Mouse (Mus musculus): ENCODE measurements around the gene Itpripl1. TPM values are rescaled to one million over a fixed set of nuclear protein-coding genes. Genes with fewer than 3 reads are reported as not detected.

Gene Itpripl1
- polyA plus RNA-seq, 1 experiment from 2014 or later = 11.5 TPM

DNA sequence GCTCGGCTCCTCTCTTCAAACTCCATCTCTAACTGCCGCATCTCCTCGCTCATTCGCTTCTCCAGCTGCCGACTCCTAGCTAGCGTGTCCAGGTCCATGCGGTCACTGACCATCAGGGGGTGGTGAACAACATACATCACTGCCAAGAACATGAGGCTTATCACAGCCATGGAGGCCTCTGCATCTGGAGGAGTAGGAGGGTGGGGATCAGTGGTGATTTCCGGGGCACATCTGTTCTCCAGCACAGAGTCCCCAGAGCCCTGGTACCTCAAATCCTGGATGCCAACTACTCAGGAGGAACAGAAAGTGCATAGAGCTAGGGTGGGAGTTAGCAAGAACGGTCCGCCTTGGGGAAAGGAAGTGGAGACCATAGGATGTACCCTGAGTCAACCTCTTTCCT is 1.2 kb downstream of the Itpripl1 start:
- Histone ChIP-seq H3K9me3 (ENCODE audit: control insufficient read depth, low read length) (peaks cover 3% of the 10 kb centered on the region; the same call in 1 of the 2 replicates), H3K4me1 (ENCODE audit: control insufficient read depth in 2 of 2, insufficient read depth in 2 of 2, low read length in 2 of 2) (peaks cover 5 to 20% of the 10 kb centered on the region in 2 experiments), H3K27me3 (ENCODE audit: control insufficient read depth, insufficient read depth, low read length) (0 out of 2 replicates have a peak, but pooled peaks cover 7% of the 10 kb centered on the region), H3K27ac (replicated peaks in 1 of 2; ENCODE audit: control insufficient read depth in 1 of 2, insufficient read depth in 1 of 2, low read depth in 2 of 2, low read length in 2 of 2) (no peak overlapping the region), H3K36me3 (ENCODE audit: control insufficient read depth, insufficient read depth, low read length) (peaks cover 21% of the 10 kb centered on the region; the same call in 1 of the 2 replicates), H3K4me3 (ENCODE audit: control insufficient read depth in 1 of 2, insufficient read depth in 1 of 2, low read depth in 1 of 2, low read length in 2 of 2) (peak overlapping the region in 1 of 2 experiments; percentile 51; a peak in 2 of 4 replicates), H3K4me2 (ENCODE audit: low read length) (peak overlapping the region; percentile 82), H3K9ac (ENCODE audit: low read length) (0 out of 2 replicates have a peak overlapping the region, but pooled peaks have one; percentile 13)
- ATAC-seq (ENCODE audit: insufficient number of reproducible peaks, insufficient read depth, low FRiP score, low read depth) = no peak
- 79% methylated on average over 10 of the region's 10 CpGs for WGBS

DNA sequence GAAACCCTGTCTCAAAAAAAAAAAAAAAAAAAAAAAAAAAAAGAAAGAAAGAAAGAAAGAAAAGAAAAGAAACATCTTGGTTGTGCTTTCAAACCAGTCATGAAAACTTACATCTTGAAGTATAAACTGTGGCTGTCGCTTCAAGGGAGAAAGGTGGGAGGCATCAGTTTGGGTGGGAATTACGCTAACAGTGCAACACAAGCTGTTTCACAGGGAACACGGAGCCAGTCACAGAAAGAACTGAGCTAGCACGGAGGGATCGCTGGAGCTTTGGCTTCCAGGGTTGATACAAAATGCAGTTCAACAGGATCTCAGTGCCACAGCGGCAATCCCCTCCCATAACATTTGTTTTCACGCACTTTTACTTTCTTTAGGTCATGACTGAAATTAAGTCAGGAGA is 3.2 kb downstream of the Itpripl1 start:
- 0 out of 2 replicates have a peak, but pooled peaks cover 7% of the 10 kb centered on the region for H3K27me3 ChIP-seq (ENCODE audit: control insufficient read depth, insufficient read depth, low read length)
- peaks cover 3% of the 10 kb centered on the region; the same call in 1 of the 2 replicates for H3K9me3 ChIP-seq (ENCODE audit: control insufficient read depth, low read length)
- no peak overlapping the region for H3K4me3 ChIP-seq (ENCODE audit: control insufficient read depth in 1 of 2, insufficient read depth in 1 of 2, low read depth in 1 of 2, low read length in 2 of 2)
- H3K27ac ChIP-seq (replicated peaks in 1 of 2; ENCODE audit: control insufficient read depth in 1 of 2, insufficient read depth in 1 of 2, low read depth in 2 of 2, low read length in 2 of 2) = no peak overlapping the region
- no peak overlapping the region for H3K4me2 ChIP-seq (ENCODE audit: low read length)
- WGBS = 91% methylated on average over 7 of the region's 7 CpGs
- peaks cover 13 to 26% of the 10 kb centered on the region in 2 experiments for H3K4me1 ChIP-seq (ENCODE audit: control insufficient read depth in 2 of 2, insufficient read depth in 2 of 2, low read length in 2 of 2)
- H3K36me3 ChIP-seq (ENCODE audit: control insufficient read depth, insufficient read depth, low read length) = peaks cover 21% of the 10 kb centered on the region; the same call in 1 of the 2 replicates
- no peak for ATAC-seq (ENCODE audit: insufficient number of reproducible peaks, insufficient read depth, low FRiP score, low read depth)
- no peak overlapping the region for H3K9ac ChIP-seq (ENCODE audit: low read length)

- Histone ChIP-seq H3K27me3 (ENCODE audit: control insufficient read depth, insufficient read depth, low read length) (0 out of 2 replicates have a peak, but pooled peaks cover 7% of the 10 kb centered on the region), H3K36me3 (ENCODE audit: control insufficient read depth, insufficient read depth, low read length) (peaks cover 21% of the 10 kb centered on the region; the same call in 1 of the 2 replicates), H3K9me3 (ENCODE audit: control insufficient read depth, low read length) (peaks cover 3% of the 10 kb centered on the region; the same call in 1 of the 2 replicates), H3K4me3 (ENCODE audit: control insufficient read depth in 1 of 2, insufficient read depth in 1 of 2, low read depth in 1 of 2, low read length in 2 of 2) (no peak overlapping the region), H3K4me2 (ENCODE audit: low read length) (no peak overlapping the region), H3K27ac (replicated peaks in 1 of 2; ENCODE audit: control insufficient read depth in 1 of 2, insufficient read depth in 1 of 2, low read depth in 2 of 2, low read length in 2 of 2) (no peak overlapping the region), H3K4me1 (ENCODE audit: control insufficient read depth in 2 of 2, insufficient read depth in 2 of 2, low read length in 2 of 2) (peaks cover 13 to 26% of the 10 kb centered on the region in 2 experiments), H3K9ac (ENCODE audit: low read length) (no peak overlapping the region)
- no peak for ATAC-seq (ENCODE audit: insufficient number of reproducible peaks, insufficient read depth, low FRiP score, low read depth)
- WGBS = 97% methylated on average over 1 of the region's 1 CpGs
Observed at GRCm38 (mm10) chr2:127139605-127140004, 3.6 kb downstream of the Itpripl1 start.

DNA sequence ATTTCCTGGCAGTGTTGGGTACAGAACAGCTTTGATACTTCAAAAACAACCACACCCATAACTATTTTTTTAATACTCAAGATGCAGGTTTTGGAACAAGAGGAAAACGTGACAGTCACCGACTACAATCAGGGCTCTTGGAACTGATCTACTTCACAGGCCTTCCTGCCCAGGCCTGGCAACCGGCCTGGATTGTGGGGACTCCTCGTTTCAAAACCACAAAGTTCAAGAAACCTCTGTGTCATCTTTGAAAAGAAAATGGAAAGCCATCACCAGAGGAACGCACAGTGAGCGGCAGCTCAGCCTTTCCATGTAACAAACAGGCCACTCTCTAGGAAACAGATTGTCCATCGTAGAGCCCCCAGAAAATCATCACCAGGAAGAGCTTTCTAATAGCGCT is 4.1 kb downstream of the Itpripl1 start:
- Histone ChIP-seq H3K27me3 (ENCODE audit: control insufficient read depth, insufficient read depth, low read length) (0 out of 2 replicates have a peak, but pooled peaks cover 7% of the 10 kb centered on the region), H3K27ac (replicated peaks in 1 of 2; ENCODE audit: control insufficient read depth in 1 of 2, insufficient read depth in 1 of 2, low read depth in 2 of 2, low read length in 2 of 2) (no peak overlapping the region), H3K4me2 (ENCODE audit: low read length) (no peak overlapping the region), H3K36me3 (ENCODE audit: control insufficient read depth, insufficient read depth, low read length) (peaks cover 21% of the 10 kb centered on the region; the same call in 1 of the 2 replicates), H3K9me3 (ENCODE audit: control insufficient read depth, low read length) (peaks cover 3% of the 10 kb centered on the region; the same call in 1 of the 2 replicates), H3K4me3 (ENCODE audit: control insufficient read depth in 1 of 2, insufficient read depth in 1 of 2, low read depth in 1 of 2, low read length in 2 of 2) (no peak overlapping the region), H3K9ac (ENCODE audit: low read length) (no peak overlapping the region), H3K4me1 (ENCODE audit: control insufficient read depth in 2 of 2, insufficient read depth in 2 of 2, low read length in 2 of 2) (peaks cover 13 to 26% of the 10 kb centered on the region in 2 experiments)
- 84% methylated on average over 8 of the region's 8 CpGs for WGBS
- no peak for ATAC-seq (ENCODE audit: insufficient number of reproducible peaks, insufficient read depth, low FRiP score, low read depth)

DNA sequence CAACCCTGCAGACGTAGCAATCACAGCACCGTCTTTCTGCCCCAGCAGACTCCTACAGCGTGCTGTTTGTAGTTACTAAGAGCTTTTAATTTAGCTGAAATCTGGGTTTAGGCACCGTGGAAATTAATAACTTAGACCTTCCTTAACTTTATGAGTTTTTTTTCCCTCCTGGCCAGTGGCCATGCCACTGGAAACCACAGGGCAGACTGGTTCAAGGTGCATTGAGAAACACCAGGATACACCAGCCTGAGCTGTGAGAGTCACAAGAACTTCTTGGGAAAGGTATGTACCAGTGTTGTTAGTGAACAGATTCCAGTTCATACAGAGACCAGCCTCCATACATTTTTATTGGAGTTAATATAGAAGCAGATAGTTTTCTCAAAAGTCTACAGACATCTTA is 4.8 kb downstream of the Itpripl1 start:
- Histone ChIP-seq H3K4me3 (ENCODE audit: control insufficient read depth in 1 of 2, insufficient read depth in 1 of 2, low read depth in 1 of 2, low read length in 2 of 2) (no peak overlapping the region), H3K27me3 (ENCODE audit: control insufficient read depth, insufficient read depth, low read length) (0 out of 2 replicates have a peak, but pooled peaks cover 4% of the 10 kb centered on the region), H3K9me3 (ENCODE audit: control insufficient read depth, low read length) (peaks cover 3% of the 10 kb centered on the region; the same call in 1 of the 2 replicates), H3K4me1 (ENCODE audit: control insufficient read depth in 2 of 2, insufficient read depth in 2 of 2, low read length in 2 of 2) (peaks cover 13 to 26% of the 10 kb centered on the region in 2 experiments), H3K27ac (replicated peaks in 1 of 2; ENCODE audit: control insufficient read depth in 1 of 2, insufficient read depth in 1 of 2, low read depth in 2 of 2, low read length in 2 of 2) (no peak overlapping the region), H3K9ac (ENCODE audit: low read length) (no peak overlapping the region), H3K36me3 (ENCODE audit: control insufficient read depth, insufficient read depth, low read length) (peaks cover 21% of the 10 kb centered on the region; the same call in 1 of the 2 replicates), H3K4me2 (ENCODE audit: low read length) (no peak overlapping the region)
- ATAC-seq (ENCODE audit: insufficient number of reproducible peaks, insufficient read depth, low FRiP score, low read depth) = no peak
- WGBS = 90% methylated on average over 4 of the region's 4 CpGs

DNA sequence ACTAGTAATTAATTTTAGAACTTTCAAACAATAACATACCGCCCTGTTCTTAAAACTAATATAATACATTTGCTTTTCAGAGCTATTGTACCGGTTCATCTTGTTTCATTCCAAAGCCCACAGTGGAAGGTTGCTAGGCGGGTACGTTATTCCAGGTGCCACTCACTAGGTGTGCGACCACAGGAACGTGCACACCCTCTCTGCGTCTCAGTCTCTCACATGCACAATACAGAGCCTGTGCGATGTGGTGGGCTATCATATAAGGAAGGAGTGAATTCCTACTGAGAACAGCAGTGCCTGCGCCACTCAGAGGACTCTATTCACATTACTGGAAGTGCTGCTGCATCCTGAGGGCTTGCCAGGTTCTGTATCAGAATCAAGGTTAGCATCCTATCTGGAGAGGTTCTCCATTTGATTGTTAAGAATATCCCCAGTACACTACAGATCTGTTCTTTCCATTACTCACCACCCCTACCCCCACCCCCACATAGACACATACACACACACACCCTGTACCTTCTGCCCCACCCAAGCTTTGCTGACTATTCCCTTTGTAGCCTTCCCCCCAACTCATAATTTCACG is 5.3 kb downstream of the Itpripl1 start:
- 83% methylated on average over 10 of the region's 10 CpGs for WGBS
- Histone ChIP-seq H3K4me1 (ENCODE audit: control insufficient read depth in 2 of 2, insufficient read depth in 2 of 2, low read length in 2 of 2) (peaks cover 13 to 27% of the 10 kb centered on the region in 2 experiments), H3K36me3 (ENCODE audit: control insufficient read depth, insufficient read depth, low read length) (peaks cover 21% of the 10 kb centered on the region; the same call in 1 of the 2 replicates), H3K27ac (replicated peaks in 1 of 2; ENCODE audit: control insufficient read depth in 1 of 2, insufficient read depth in 1 of 2, low read depth in 2 of 2, low read length in 2 of 2) (0 out of 4 replicates have a peak overlapping the region, but pooled peaks of 1 of the 2 experiments have one; percentile 18), H3K9me3 (ENCODE audit: control insufficient read depth, low read length) (peaks cover 3% of the 10 kb centered on the region; the same call in 1 of the 2 replicates), H3K9ac (ENCODE audit: low read length) (no peak overlapping the region), H3K4me2 (ENCODE audit: low read length) (no peak overlapping the region), H3K4me3 (ENCODE audit: control insufficient read depth in 1 of 2, insufficient read depth in 1 of 2, low read depth in 1 of 2, low read length in 2 of 2) (no peak overlapping the region), H3K27me3 (ENCODE audit: control insufficient read depth, insufficient read depth, low read length) (0 out of 2 replicates have a peak, but pooled peaks cover 4% of the 10 kb centered on the region)
- no peak for ATAC-seq (ENCODE audit: insufficient number of reproducible peaks, insufficient read depth, low FRiP score, low read depth)

GRCm38 (mm10) chr2:127136979-127137378 is 6.3 kb downstream of the Itpripl1 start:
- peaks cover 21% of the 10 kb centered on the region; the same call in 1 of the 2 replicates for H3K36me3 ChIP-seq (ENCODE audit: control insufficient read depth, insufficient read depth, low read length)
- H3K9me3 ChIP-seq (ENCODE audit: control insufficient read depth, low read length) = peaks cover 3% of the 10 kb centered on the region; the same call in 1 of the 2 replicates
- 0 out of 2 replicates have a peak, but pooled peaks cover 3% of the 10 kb centered on the region for H3K27me3 ChIP-seq (ENCODE audit: control insufficient read depth, insufficient read depth, low read length)
- no peak overlapping the region for H3K4me3 ChIP-seq (ENCODE audit: control insufficient read depth in 1 of 2, insufficient read depth in 1 of 2, low read depth in 1 of 2, low read length in 2 of 2)
- H3K27ac ChIP-seq (replicated peaks in 1 of 2; ENCODE audit: control insufficient read depth in 1 of 2, insufficient read depth in 1 of 2, low read depth in 2 of 2, low read length in 2 of 2) = peak overlapping the region in 1 of 2 experiments; percentile 51; a peak in 3 of 4 replicates
- peak overlapping the region; percentile 21; the same call in 1 of the 2 replicates for H3K9ac ChIP-seq (ENCODE audit: low read length)
- H3K4me2 ChIP-seq (ENCODE audit: low read length) = peak overlapping the region; percentile 26
- peak; percentile 28; the same call in 1 of the 2 replicates for ATAC-seq (ENCODE audit: insufficient number of reproducible peaks, insufficient read depth, low FRiP score, low read depth)
- WGBS = 1% methylated on average over 5 of the region's 5 CpGs
- H3K4me1 ChIP-seq (ENCODE audit: control insufficient read depth in 2 of 2, insufficient read depth in 2 of 2, low read length in 2 of 2) = peaks cover 15 to 28% of the 10 kb centered on the region in 2 experiments

Measured in heart, embryonic 14.5 days (tissue).